Mouse (Mus musculus): ENCODE data around the gene Lifr. TPM values are rescaled to one million over a fixed set of nuclear protein-coding genes. Genes with fewer than 3 reads are reported as not detected.

Lifr gene
- total RNA-seq, 2 experiments from 2014 or later, result 27.4 to 28.0 TPM

GRCm38 (mm10) chr15:7080916-7081626 lies 9.3 kb upstream of the Lifr start:
- DNase-seq, result no peak
- intact Hi-C loops (cut with DNase I), result no loop called here

DNA sequence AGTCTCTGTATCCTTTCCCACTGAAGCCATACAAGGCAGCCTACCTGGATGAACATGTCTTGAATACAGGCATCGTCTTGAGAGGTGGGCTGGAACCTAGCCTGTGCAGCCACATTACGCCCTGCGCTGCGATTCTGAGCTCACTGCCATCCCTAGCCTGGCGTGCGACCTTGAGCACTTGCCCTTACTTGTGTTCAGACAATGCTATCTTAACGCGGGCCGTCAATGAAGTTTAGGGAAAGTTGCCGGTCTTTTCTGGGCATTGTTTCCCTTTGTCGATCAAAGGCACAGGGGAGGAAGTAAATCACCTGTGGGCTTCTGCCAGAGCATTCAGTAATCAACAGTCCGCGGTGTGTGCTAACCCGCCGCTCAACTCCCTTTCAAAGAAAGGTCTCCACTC lies 8.6 kb upstream of the Lifr start:
- DNase-seq, result no peak
- intact Hi-C loops (cut with DNase I), result no loop called here

- DNase-seq, result no peak
- intact Hi-C loops (cut with DNase I), result no loop called here
Observed at GRCm38 (mm10) chr15:7082901-7083300, 7.5 kb upstream of the Lifr start.

- DNase-seq, result no peak
- intact Hi-C loops (cut with DNase I), result no loop called here
Observed at GRCm38 (mm10) chr15:7084780-7085497, 5.5 kb upstream of the Lifr start.

DNA sequence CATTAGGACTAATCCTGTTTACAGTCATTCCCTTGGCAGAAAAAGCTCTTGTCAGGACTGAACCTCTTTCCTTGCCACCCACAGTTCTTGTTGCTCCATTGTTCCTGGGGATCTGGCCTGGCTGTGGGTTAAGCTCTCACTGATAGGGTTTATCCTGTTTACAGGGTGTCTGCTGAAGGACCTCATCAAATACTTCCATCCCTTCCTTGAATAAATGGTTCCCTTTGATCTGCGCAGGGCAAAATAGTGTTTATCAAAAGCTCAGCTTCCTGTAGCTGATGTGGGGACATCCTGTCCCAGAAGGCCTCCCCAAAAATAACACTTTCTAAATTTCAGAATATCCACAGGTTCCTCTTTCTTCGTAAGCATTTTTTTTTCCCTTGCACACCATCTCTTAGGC lies 1.7 kb upstream of the Lifr start:
- no peak for DNase-seq
- intact Hi-C loops (cut with DNase I), result no loop called here

DNA sequence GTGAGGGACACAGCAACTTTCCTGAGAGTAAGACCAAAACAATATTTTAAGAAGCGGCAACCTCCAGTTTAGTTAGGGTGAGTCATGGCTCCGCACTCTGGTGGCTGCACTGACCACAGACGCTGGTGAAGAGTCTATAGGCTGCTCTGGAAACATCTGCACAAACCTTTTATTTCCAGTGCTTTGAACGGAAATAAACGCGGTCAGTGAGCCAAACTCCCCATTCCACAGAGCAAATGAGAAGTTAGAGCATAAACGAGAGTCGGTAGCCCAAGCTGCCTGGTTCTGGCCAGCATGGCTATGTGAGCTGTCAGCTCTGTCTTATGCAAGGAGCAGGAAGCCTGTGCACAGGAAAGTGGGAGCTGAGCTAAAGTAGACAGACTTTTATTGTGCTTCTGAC lies 1.9 kb downstream of the Lifr start:
- DNase-seq, result no peak
- intact Hi-C loops (cut with DNase I), result no loop called here

- intact Hi-C loops (cut with DNase I), result no loop called here
- DNase-seq, result no peak
Observed at GRCm38 (mm10) chr15:7099406-7099805, 9.0 kb downstream of the Lifr start.

DNA sequence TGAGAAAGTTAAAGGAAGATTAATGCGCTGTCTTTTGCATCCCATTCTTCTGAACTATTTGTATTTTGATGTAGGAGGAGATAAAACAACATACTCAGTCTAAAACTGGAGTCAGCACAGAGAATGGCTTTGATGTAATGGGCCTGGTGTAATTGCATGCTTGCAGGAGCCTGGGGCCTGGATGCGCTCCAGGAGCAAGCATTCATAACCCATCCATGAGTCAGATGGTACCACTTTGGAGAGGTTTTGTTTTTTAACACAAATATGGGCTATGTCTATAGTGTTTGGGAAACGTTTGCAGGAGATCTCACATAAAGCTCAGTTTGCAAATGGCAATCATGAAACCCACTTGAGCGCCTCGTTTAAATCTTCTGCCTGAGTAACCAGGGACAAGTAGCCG lies 9.8 kb downstream of the Lifr start:
- intact Hi-C loops (cut with DNase I), result no loop called here
- DNase-seq, result no peak

GRCm38 (mm10) chr15:7103051-7103450 lies 12.6 kb downstream of the Lifr start:
- no peak for DNase-seq
- intact Hi-C loops (cut with DNase I), result no loop called here

DNA sequence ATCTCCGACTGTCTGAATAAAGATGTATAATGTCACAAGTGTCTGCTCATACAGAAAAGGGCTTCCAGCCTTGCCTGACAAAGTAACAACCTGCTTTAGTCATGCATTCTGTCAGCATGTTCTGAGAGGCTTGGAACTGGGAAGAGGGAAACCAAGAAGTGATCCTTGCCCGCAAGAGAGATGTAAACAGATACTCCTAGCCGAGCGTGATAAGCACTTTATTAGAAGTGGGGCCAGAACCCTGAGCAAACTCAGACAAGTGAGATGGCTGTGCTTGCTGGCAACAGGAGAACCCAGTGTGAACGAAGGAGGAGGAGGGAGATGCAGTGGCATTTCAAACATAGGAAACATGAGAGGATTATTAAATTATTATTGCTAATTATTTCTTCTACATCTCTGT lies 14.8 kb downstream of the Lifr start:
- intact Hi-C loops (cut with DNase I), result no loop called here
- no peak for DNase-seq

GRCm38 (mm10) chr15:7108160-7108559 lies 17.7 kb downstream of the Lifr start:
- no peak for DNase-seq
- intact Hi-C loops (cut with DNase I), result no loop called here

DNA sequence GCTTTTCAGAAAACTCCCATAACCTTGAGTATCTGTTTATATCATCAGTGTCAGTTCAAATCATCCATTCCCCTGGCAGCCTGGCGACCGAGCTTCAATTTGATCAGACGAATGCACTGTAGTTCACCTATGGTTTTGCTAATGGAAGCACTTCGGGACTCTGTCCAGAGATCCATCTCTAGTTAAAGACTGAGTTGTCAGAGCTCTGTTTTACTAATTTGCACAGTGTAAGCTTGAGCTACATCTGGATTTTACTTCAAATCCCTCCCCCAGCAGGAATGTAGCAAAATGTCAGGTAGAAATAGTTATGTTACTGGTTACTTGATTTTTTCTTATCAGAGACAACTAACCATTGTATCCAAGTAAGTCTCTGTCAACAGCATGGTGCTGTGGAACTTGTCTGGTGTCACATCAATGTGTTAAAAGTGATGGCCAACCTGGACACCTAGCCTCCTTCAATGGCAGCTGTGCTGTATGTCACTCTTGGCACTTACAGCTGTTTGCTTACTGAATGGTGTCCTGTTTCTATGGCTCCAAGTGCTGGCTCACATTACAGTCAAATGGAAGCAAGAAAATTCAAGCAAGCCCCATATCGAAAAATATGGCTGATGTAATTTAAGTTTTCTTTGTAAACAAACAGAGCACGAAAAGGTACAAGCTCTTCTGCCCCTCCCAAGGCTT lies 22.0 kb downstream of the Lifr start:
- intact Hi-C loops (cut with DNase I), result no loop called here

GRCm38 (mm10) chr15:7113906-7114305 lies 23.5 kb downstream of the Lifr start:
- no peak for DNase-seq
- intact Hi-C loops (cut with DNase I), result no loop called here

More for the DNA sequence above, 22.0 kb downstream of the Lifr start:
- no peak for DNase-seq

DNA sequence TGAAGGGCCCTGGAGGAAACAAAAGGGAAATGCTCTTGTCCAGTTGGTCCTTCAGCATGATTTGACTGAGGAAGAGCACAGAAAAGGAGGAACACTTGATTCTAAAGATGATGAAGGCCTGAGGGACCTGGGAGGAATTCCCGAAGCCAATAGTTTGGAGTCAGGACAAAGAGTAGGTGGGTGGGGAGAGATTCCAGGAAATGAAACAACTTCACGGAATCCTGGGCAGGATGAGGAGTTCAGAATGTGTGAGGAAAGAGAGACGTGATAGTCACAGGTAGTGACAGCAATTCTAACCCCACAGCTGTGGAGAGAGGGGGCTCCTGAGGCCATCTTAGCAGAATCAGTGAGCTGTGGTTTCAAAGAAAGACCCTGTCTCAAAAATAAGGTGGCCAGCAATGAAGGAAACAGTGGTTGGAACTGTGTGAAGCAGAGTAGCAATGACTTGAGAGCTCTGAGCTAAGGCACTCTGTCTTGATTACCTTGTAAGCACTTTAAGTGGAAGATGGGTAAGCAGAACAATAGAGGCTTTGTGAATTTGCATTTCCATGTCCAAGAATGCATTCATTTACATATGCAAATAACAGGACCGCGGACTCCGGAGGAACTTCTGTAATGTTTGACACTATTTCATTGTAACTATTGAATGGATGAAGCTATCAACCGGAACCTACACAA lies 25.1 kb downstream of the Lifr start:
- intact Hi-C loops (cut with DNase I), result no loop called here
- DNase-seq, result no peak

- no peak for DNase-seq
- intact Hi-C loops (cut with DNase I), result no loop called here
Observed at GRCm38 (mm10) chr15:7116216-7116615, 25.8 kb downstream of the Lifr start.

GRCm38 (mm10) chr15:7116699-7117098 lies 26.3 kb downstream of the Lifr start:
- DNase-seq, result no peak

DNA sequence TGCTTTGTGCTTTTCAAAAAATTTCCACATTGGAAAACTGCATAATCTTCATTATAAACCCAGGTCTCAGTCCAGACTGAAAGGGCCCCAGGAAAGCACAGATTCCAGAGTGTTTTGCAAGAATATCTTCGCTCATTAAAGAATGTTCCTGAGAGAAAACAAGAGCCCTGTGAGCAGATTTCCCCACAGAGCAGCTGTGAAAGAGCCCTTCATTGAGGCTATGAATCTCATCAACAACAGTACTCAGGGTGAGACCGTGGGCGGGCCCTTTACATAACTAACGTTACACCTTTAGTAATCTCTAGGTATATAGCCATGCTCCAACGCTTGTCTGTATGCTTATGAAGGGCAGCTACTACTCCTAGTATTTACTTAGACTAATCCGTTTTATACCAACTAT lies 27.5 kb downstream of the Lifr start:
- intact Hi-C loops (cut with DNase I), result no loop called here
- DNase-seq, result no peak

More at GRCm38 (mm10) chr15:7116699-7117098, 26.3 kb downstream of the Lifr start:
- intact Hi-C loops (cut with DNase I), result no loop called here

DNA sequence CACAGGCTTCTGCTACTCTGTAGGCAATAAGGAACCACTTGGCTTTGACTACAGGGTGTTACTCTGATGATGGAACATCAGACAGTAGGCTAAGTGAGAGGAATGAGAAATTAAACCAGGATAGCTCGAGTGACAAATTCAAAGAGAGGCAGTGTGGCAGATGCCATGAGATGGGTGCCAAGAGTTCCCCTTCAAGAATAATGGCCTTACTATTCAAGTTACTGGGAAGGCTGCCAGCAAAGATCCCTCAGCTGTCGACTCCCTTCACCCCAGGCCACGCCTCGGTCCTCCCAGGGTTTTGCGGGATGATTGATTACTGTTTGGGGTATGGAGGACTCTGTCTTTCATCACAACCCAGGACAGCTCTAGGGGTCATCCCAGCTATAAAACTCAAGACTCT lies 28.4 kb downstream of the Lifr start:
- intact Hi-C loops (cut with DNase I), result no loop called here
- peak; percentile 89 for DNase-seq

- DNase-seq, result no peak
- intact Hi-C loops (cut with DNase I), result no loop called here
Observed at GRCm38 (mm10) chr15:7119930-7120512, 29.6 kb downstream of the Lifr start.

GRCm38 (mm10) chr15:7123781-7124450 lies 33.5 kb downstream of the Lifr start:
- no peak for DNase-seq
- intact Hi-C loops (cut with DNase I), result no loop called here

Data from left cerebral cortex, postnatal 4 days (tissue).